ENCODE assay signal across 8 mouse cellular contexts in the genomic region with DNA sequence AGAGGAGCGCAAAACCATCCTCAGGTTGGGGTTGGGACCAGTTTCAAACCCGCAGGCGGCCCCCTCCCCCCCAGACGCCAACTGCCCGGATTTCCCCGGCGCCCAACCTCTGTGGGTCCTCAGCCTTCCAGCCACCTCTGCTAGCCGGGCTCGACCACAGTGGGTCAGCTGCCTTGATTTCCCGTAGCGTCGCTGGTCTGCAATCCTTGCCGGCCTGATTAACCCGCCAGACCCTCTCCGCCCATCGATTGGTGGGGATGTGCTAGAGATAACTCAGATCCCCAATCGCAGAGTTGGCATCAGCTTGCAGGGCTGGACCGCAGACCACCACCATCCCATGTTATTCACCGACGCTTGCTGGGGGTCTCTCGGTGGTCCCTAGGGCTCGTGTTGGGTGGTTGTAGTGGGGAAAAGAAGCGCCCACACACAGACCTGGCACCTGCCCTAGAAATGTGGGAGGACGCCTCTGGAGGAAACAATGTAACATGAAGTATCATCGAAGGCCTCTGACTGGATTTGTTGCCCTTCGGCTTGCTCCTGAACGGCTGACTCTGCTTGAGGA. TPM values are rescaled to one million over a fixed set of nuclear protein-coding genes. Genes with fewer than 3 reads are reported as not detected.
DNase-seq lines count a peak whose midpoint lies in the region; ATAC-seq and TF ChIP-seq lines count a peak whose summit lies in the region.

No protein-coding gene starts in this region.

- no peak for TF ChIP-seq POLR2A in small intestine, adult 2 months (IDR thresholded peaks at IDR 0.05; ENCODE audit: low read depth, low read length)

- no peaks in the 10 kb centered on the region for H3K36me3 ChIP-seq in kidney, postnatal 0 days (ENCODE audit: insufficient read depth, low read length)
- H3K36me3 ChIP-seq in liver, embryonic 13.5 days: no peaks in the 10 kb centered on the region
- H3K36me3 ChIP-seq in small intestine, adult 2 months (ENCODE audit: control insufficient read depth, insufficient read depth, low read length): no peaks in the 10 kb centered on the region

- TF ChIP-seq CTCF in kidney, postnatal 0 days (IDR thresholded peaks at IDR 0.05; ENCODE audit: low read depth): no peak
- no peak for TF ChIP-seq CTCF in small intestine, adult 2 months (IDR thresholded peaks at IDR 0.05; ENCODE audit: extremely low read depth, insufficient read length, insufficient replicate concordance, low read depth, low read length)

- no peaks in the 10 kb centered on the region for H3K27me3 ChIP-seq in kidney, postnatal 0 days (ENCODE audit: insufficient read depth, low read length)
- H3K27me3 ChIP-seq in liver, embryonic 13.5 days: no peaks in the 10 kb centered on the region
- no peaks in the 10 kb centered on the region for H3K27me3 ChIP-seq in small intestine, adult 2 months (ENCODE audit: control insufficient read depth, insufficient read depth, low read length)

- H3K4me3 ChIP-seq in kidney, postnatal 0 days (replicated peaks; ENCODE audit: low read depth, low read length): peak overlapping the region; percentile 99
- peak overlapping the region; percentile 93 for H3K4me3 ChIP-seq in liver, embryonic 13.5 days (replicated peaks)
- peak overlapping the region; percentile 65 for H3K4me3 ChIP-seq in small intestine, adult 2 months (ENCODE audit: low read depth, low read length)

- 1% methylated on average over 27 of the region's 27 CpGs for WGBS in kidney, postnatal 0 days
- under 1% methylated on average over 27 of the region's 27 CpGs for WGBS in liver, embryonic 13.5 days (ENCODE audit: insufficient replicate concordance)
- under 1% methylated on average over 27 of the region's 27 CpGs for WGBS in small intestine, adult 2 months

- H3K4me1 ChIP-seq in kidney, postnatal 0 days (replicated peaks; ENCODE audit: insufficient read depth, low read length): 0 out of 2 replicates have a peak, but pooled peaks cover 7% of the 10 kb centered on the region
- peaks cover 34% of the 10 kb centered on the region for H3K4me1 ChIP-seq in liver, embryonic 13.5 days (replicated peaks)
- H3K4me1 ChIP-seq in small intestine, adult 2 months (ENCODE audit: control insufficient read depth, insufficient read depth, insufficient read length, low read length): no peaks in the 10 kb centered on the region; the same call in 1 of the 2 replicates

- peak; percentile 34 for DNase-seq in kidney, postnatal 0 days (ENCODE audit: low spot score)
- no peak for DNase-seq in kidney, postnatal 25 days
- peak; percentile 37 for DNase-seq in adipocyte (ENCODE audit: low spot score)
- DNase-seq in forelimb bud, embryonic 11.5 days (ENCODE audit: low read depth, low spot score): peak; percentile 24
- DNase-seq in liver, embryonic 13.5 days: no peak
- no peak for DNase-seq in layer of hippocampus, postnatal 14 days (ENCODE audit: low spot score in 2 of 2)
- no peak for DNase-seq in kidney, postnatal 10 days

- H3K9me3 ChIP-seq in kidney, postnatal 0 days (replicated peaks; ENCODE audit: low read length): no peaks in the 10 kb centered on the region
- H3K9me3 ChIP-seq in liver, embryonic 13.5 days (replicated peaks): no peaks in the 10 kb centered on the region

- peak; percentile 17; the same call in 1 of the 2 replicates for ATAC-seq in kidney, postnatal 0 days (replicated peaks; ENCODE audit: low FRiP score, low read depth)
- ATAC-seq in liver, embryonic 13.5 days (ENCODE audit: low read depth): peak; percentile 58

- peak overlapping the region; percentile 81 for H3K27ac ChIP-seq in kidney, postnatal 0 days
- H3K27ac ChIP-seq in liver, embryonic 13.5 days: peak overlapping the region; percentile 82
- peak overlapping the region; percentile 38 for H3K27ac ChIP-seq in small intestine, adult 2 months (ENCODE audit: insufficient read depth, low read depth, low read length)

- peak overlapping the region; percentile 85 for H3K4me2 ChIP-seq in kidney, postnatal 0 days (ENCODE audit: low read length)
- peak overlapping the region; percentile 82 for H3K4me2 ChIP-seq in liver, embryonic 13.5 days

- H3K9ac ChIP-seq in kidney, postnatal 0 days (ENCODE audit: low read depth, low read length): peak overlapping the region; percentile 90
- peak overlapping the region; percentile 92 for H3K9ac ChIP-seq in liver, embryonic 13.5 days

RNA-seq across cellular contexts. Expression of gene Faf2, which starts 0.5 kb away (rescaled TPM):
- 61.2 and 63.6 TPM in 2 replicates for polyA plus RNA-seq in kidney, postnatal 0 days (2015; fragmentation: Nextera tagmentation; extraction: Ambion mirVana)
- polyA plus RNA-seq in liver, embryonic 13.5 days (2015; fragmentation: Nextera tagmentation; extraction: Ambion mirVana): 30.5 and 33.9 TPM in 2 replicates
- 11.1 and 14.5 TPM in 2 replicates for polyA plus RNA-seq in small intestine, adult 2 months (2012; rRNA removed)
- total RNA-seq in layer of hippocampus, postnatal 14 days (2021): 10 to 100 TPM; 54.6 to 59.7 TPM

RNA-seq across cellular contexts. Expression of gene Cltb, which starts 10.9 kb away (rescaled TPM):
- 67.6 and 68.7 TPM in 2 replicates for polyA plus RNA-seq in kidney, postnatal 0 days (2015; fragmentation: Nextera tagmentation; extraction: Ambion mirVana)
- 51.0 and 54.2 TPM in 2 replicates for polyA plus RNA-seq in liver, embryonic 13.5 days (2015; fragmentation: Nextera tagmentation; extraction: Ambion mirVana)
- polyA plus RNA-seq in small intestine, adult 2 months (2012; rRNA removed): 34.7 and 84.6 TPM in 2 replicates
- 100 to 1,000 TPM; 306 TPM for total RNA-seq in layer of hippocampus, postnatal 14 days (2021)

RNA-seq across cellular contexts. Expression of gene Higd2a, which starts 32.0 kb away (rescaled TPM):
- 313 and 317 TPM in 2 replicates for polyA plus RNA-seq in kidney, postnatal 0 days (2015; fragmentation: Nextera tagmentation; extraction: Ambion mirVana)
- polyA plus RNA-seq in liver, embryonic 13.5 days (2015; fragmentation: Nextera tagmentation; extraction: Ambion mirVana): 117 and 118 TPM in 2 replicates
- polyA plus RNA-seq in small intestine, adult 2 months (2012; rRNA removed): 93.9 and 163 TPM in 2 replicates
- total RNA-seq in layer of hippocampus, postnatal 14 days (2021): 100 to 1,000 TPM; 170 to 186 TPM

RNA-seq across cellular contexts. Expression of gene Nop16, which starts 32.2 kb away (rescaled TPM):
- polyA plus RNA-seq in kidney, postnatal 0 days (2015; fragmentation: Nextera tagmentation; extraction: Ambion mirVana): 60.2 and 61.6 TPM in 2 replicates
- 74.9 and 84.5 TPM in 2 replicates for polyA plus RNA-seq in liver, embryonic 13.5 days (2015; fragmentation: Nextera tagmentation; extraction: Ambion mirVana)
- 2.3 and 2.4 TPM in 2 replicates for polyA plus RNA-seq in small intestine, adult 2 months (2012; rRNA removed)
- total RNA-seq in layer of hippocampus, postnatal 14 days (2021): 10 to 100 TPM; 25.9 to 26.9 TPM

RNA-seq across cellular contexts. Expression of gene Arl10, which starts 47.2 kb away (rescaled TPM):
- polyA plus RNA-seq in kidney, postnatal 0 days (2015; fragmentation: Nextera tagmentation; extraction: Ambion mirVana): 21.7 and 23.1 TPM in 2 replicates
- polyA plus RNA-seq in liver, embryonic 13.5 days (2015; fragmentation: Nextera tagmentation; extraction: Ambion mirVana): 9.0 and 9.2 TPM in 2 replicates
- 6.6 and 11.4 TPM in 2 replicates for polyA plus RNA-seq in small intestine, adult 2 months (2012; rRNA removed)
- total RNA-seq in layer of hippocampus, postnatal 14 days (2021): 10 to 100 TPM; 35.4 to 39.6 TPM

Comparison
In these comparisons a context has a peak if more than half of its experiments do, and no peak if none do; other contexts are left out.
1. DNase-seq: peak in kidney, postnatal 0 days (single experiment), adipocyte (single experiment) and forelimb bud, embryonic 11.5 days (single experiment); none in kidney, postnatal 25 days (0 of 2), liver, embryonic 13.5 days (single experiment), layer of hippocampus, postnatal 14 days (0 of 2) and kidney, postnatal 10 days (single experiment).
2. Peak in every context shown above with its lines, with median percentiles within 50 percentile points of each other: H3K27ac ChIP-seq and H3K4me3 ChIP-seq.